Mouse (Mus musculus) fat pad, adult 2 months (tissue): Measurements from ENCODE around the gene 4921524J17Rik.
A peak's percentile ranks its signal among the peaks of the same experiment; 100 is the strongest.

ENCODE experiments used
- DNase-seq: peaks from one replicate; pipeline ENCODE4 v3.0.0-alpha.2; 2011; ENCODE audit warnings: low read depth, low spot score; ENCODE audit errors: extremely low read depth

4921524J17Rik gene

GRCm38 (mm10) chr8:85444092-85444491 lies 11.5 kb upstream of the 4921524J17Rik start:
- no peak for DNase-seq

GRCm38 (mm10) chr8:85441564-85441963 lies 8.9 kb upstream of the 4921524J17Rik start:
- no peak for DNase-seq

- DNase-seq: no peak
Measured at GRCm38 (mm10) chr8:85435736-85436135, 3.1 kb upstream of the 4921524J17Rik start.

- no peak for DNase-seq
Measured at GRCm38 (mm10) chr8:85434817-85435216, 2.2 kb upstream of the 4921524J17Rik start.

- DNase-seq: no peak
Measured at GRCm38 (mm10) chr8:85433017-85433393, 372 bp upstream of the 4921524J17Rik start.

GRCm38 (mm10) chr8:85431281-85432167 lies 1.1 kb downstream of the 4921524J17Rik start:
- DNase-seq: no peak

GRCm38 (mm10) chr8:85430801-85431200 lies 1.8 kb downstream of the 4921524J17Rik start:
- DNase-seq: no peak

GRCm38 (mm10) chr8:85429219-85429618 lies 3.4 kb downstream of the 4921524J17Rik start:
- DNase-seq: no peak

- peak; percentile 47 for DNase-seq
Measured at GRCm38 (mm10) chr8:85427026-85427425, 5.6 kb downstream of the 4921524J17Rik start.

- no peak for DNase-seq
Measured at GRCm38 (mm10) chr8:85421329-85421728, 11.3 kb downstream of the 4921524J17Rik start.

- DNase-seq: no peak
Measured at GRCm38 (mm10) chr8:85408526-85408925, 24.1 kb downstream of the 4921524J17Rik start.

GRCm38 (mm10) chr8:85408053-85408505 lies 24.6 kb downstream of the 4921524J17Rik start:
- DNase-seq: no peak

- DNase-seq: no peak
Measured at GRCm38 (mm10) chr8:85405961-85406360, 26.7 kb downstream of the 4921524J17Rik start.

- no peak for DNase-seq
Measured at GRCm38 (mm10) chr8:85405418-85405817, 27.2 kb downstream of the 4921524J17Rik start.

GRCm38 (mm10) chr8:85398548-85398947 lies 34.1 kb downstream of the 4921524J17Rik start:
- DNase-seq: no peak

- DNase-seq: no peak
Measured at GRCm38 (mm10) chr8:85397508-85397907, 35.1 kb downstream of the 4921524J17Rik start.

- DNase-seq: no peak
Measured at GRCm38 (mm10) chr8:85396432-85397079, 36.1 kb downstream of the 4921524J17Rik start.

- no peak for DNase-seq
Measured at GRCm38 (mm10) chr8:85395681-85396431, 36.8 kb downstream of the 4921524J17Rik start.

- no peak for DNase-seq
Measured at GRCm38 (mm10) chr8:85395017-85395416, 37.6 kb downstream of the 4921524J17Rik start.

- DNase-seq: no peak
Measured at GRCm38 (mm10) chr8:85393199-85393598, 39.4 kb downstream of the 4921524J17Rik start.

- DNase-seq: no peak
Measured at GRCm38 (mm10) chr8:85391438-85391837, 41.2 kb downstream of the 4921524J17Rik start.
